Mouse (Mus musculus): ENCODE measurements around the gene Tbc1d7.

GRCm38 (mm10) chr13:43152005-43152520 is 19.2 kb downstream of the Tbc1d7 start:
- TF ChIP-seq CTCF (IDR thresholded peaks at IDR 0.05) (no peak), EP300 (IDR thresholded peaks at IDR 0.05) (no peak)

Measured in lung, postnatal 0 days (tissue).